Mouse (Mus musculus): ENCODE results near the gene Pomc.

Gene Pomc

DNA sequence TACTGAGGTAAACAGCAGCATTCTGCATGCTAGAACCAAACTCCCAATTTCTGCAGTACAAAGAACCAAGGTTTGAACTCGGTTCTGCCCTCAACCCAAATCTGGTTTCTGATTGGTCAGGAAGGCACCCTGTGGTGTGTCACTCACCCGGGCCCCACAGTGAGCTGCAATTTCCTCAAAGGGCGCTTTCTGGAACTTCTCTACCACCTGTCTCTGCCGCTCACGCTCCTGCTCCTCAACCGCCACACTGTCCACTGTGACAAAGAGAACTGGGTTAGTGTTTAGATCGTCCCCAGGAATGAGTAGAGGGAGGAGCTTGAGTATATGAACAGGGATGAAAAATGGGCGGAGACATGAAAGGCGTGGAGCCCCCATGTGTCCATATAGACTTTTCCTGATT, 13.6 kb downstream of the Pomc start:
- WGBS, result 71% methylated on average over 9 of the region's 9 CpGs

DNA sequence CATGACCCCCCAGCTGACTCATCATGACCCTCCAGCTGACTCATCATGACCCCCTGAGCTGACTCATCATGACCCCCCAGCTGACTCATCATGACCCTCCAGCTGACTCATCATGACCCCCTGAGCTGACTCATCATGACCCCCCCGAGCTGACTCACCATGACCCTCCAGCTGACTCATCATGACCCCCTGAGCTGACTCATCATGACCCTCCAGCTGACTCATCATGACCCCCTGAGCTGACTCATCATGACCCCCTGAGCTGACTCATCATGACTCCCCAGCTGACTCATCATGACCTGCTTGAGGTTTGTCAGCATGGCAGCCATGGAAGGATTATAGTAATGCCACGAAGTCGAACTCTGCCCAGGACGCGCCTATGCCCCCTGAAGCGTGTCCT, 18.4 kb downstream of the Pomc start:
- whole genome bisulfite sequencing, result 94% methylated on average over 6 of the region's 6 CpGs

DNA sequence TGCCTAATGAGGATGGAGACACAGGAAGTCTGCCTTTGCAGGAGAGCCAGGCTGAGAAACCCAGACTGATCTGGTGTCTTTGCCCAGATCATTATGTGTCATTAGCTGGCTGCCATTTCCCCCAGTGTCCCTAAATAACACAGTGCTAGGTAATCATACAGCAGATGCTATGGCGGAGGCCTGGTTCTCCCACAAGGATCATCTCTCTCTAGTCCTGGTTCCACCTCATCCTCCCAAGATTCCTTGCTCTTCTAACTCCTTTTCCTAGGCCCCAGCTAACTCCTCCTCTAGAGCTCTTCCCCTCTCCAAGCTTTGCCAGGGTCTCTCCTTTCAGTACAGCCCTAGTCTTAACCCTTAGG, 26.2 kb downstream of the Pomc start:
- WGBS, result 48% methylated on average over 1 of the region's 1 CpGs

DNA sequence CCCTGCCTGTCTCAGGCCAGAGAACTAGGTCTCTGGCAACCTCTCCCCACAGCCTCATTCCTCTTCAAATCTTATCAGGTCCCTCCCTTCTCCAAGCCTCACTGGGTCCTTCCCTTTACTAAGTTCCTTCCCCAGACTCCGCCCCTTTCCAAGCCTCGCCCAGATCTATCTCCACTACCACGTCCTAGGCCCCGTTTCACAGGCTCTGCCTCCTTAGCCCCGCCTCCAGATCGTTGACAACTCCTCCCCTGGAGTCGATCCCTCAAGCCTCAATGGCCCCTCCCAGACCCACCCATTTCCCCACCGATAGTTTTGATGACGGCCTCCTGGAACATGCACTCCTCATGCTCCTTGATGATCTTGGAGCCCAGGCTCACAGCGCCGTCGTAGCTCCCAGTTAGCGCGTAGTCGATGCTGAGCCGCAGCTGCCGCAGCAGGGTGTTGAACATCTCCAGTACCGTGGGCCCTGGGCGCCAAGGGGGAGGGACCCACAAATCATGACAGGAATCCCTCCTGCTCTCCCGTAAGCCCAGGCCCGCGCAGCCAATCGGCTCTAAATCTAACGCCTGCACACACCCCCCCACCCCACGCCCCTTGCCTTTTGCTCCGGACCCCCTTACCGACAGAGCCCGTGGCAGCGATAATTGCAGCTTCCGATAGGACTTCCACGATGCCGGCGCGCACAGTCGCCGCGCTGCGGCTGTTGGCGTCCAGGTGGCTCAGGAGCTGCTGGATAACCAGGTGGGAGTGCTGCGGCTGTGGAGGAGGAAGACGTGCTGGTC, 26.8 kb downstream of the Pomc start:
- WGBS, result 5% methylated on average over 40 of the region's 41 CpGs

DNA sequence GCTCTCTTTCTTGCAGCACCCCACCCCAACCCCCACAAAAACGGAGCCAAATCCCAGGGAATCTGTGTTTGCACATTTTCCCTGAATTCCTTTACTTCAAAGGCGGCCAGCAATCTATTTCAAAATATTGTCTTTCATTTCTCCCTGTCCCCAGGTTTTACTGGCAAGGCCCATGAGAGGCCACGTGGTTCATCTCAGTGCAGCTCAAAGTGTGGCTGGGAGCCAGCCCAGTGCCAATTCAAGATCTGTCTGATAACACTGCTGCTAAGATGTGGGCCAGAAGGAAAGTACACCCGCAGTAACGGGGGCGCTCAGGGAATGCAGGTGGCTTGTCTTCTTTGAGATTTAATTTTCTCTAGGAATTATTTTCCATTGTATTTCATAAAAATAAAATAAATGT, 27.5 kb downstream of the Pomc start:
- WGBS, result 12% methylated on average over 6 of the region's 6 CpGs

DNA sequence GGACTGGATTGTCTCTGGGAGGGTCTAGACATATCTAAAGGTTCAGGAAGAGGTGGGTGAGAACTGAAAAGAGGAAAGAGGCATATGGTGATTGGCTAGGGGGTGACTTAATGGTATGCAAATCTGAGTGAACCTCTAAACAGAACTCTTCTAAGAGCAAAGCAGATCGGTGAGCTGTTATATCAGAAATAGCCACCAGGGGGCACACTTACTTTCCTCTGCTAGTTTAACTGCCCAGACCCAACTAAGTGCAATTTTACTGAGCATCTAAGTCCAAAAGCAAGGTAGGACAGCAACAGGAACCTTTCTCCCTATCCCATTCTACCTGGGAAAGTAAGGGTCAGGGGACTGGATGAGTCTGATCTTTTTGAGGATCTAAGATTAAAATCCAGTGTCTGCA, 29.0 kb downstream of the Pomc start:
- 3% methylated on average over 1 of the region's 1 CpGs for WGBS

DNA sequence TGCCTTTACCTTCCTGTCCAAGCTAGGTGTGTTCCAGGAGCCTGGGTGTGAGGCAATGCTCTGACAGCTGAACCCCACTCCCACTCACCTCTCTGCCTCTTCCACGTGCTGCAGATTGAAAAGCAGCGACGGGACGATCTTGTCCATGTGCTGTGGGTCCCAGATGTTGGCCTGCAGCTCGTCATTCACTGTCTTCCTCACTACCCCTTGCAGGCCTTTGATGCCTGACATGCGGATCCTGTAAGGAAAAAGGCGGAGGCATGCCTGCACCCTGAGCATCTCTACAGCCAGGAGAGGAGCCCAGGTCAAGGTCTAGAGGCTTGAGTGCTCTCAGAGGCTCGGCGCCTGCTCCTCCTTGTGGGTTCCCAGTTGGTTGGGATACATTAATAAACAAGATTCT, 29.7 kb downstream of the Pomc start:
- WGBS, result 74% methylated on average over 9 of the region's 9 CpGs

DNA sequence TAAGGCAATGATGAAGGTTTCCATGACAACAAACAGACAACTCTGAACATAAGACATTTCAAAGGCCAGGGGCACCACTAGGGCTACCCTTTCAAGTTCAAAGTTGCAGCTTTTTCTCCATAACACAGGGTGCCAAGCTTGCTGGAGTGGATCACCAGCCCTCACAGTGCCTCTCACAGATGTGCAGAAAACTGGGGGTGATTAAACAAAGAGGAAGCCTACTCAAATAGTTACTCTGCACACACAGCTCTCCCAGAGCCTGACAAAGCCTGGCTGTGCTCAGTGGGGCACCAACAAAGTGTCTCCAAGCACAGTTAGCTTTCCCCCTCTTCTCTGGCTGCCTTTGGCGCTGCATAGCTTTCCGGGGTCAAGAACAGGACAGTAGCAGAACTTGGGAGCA, 35.2 kb downstream of the Pomc start:
- WGBS, result 43% methylated on average over 2 of the region's 2 CpGs

DNA sequence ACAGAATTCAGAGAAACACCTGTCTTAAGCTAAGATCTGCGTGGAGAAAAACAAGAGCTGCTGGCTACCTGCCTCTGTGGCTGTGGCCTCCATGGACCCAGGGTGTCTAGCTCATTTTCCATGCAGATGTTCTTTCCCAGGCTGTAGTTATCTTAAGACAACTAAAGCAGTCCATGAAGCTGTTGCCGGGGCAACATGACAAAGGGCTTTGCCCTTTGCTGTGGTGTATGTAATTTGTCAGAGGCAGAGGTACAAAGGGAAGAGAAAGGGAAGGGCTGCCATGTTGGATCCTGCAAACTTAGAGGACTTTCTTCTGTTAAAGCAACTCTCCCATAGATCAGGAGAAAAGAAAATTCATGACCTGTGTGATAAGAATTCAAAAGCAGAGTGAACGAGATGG, 36.3 kb downstream of the Pomc start:
- 84% methylated on average over 3 of the region's 3 CpGs for WGBS

DNA sequence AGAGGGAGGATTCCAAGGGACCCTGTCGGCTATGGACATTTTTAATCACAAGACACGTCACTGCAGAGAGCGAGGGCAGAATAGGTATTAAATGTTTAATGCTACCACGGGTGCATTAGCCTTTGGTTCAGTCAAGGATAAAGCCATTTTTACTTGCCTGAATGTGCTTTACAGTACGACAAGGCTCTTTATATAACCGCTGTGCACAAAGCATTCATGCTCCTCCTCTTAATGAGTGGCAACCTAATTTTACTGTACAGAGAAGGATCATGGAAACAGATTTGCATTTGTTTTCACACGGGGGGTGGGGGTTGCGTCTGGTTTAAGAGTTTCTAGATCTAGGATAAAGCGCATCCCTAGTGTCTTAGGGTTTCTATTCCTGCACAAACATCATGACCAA, 42.0 kb downstream of the Pomc start:
- 51% methylated on average over 9 of the region's 9 CpGs for WGBS

DNA sequence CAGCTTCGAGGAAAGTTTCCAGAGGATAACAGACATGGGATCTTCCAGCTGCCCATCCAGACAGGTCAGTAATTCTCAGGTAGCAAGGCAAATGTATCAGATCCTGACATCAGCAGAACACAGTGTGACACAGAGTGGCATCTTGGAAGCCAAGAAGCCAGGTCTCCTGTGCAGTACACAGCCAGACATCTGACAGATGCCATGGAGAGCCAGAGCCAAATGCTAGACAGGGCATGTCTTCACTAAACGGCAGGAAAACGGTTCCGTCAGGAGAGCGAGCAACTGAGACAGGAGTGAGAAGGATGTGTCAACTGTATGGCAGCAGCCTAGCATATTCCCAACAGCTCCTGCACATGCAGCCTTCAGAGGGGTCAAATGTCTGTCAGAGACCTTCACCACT, 45.7 kb downstream of the Pomc start:
- 73% methylated on average over 5 of the region's 5 CpGs for WGBS

DNA sequence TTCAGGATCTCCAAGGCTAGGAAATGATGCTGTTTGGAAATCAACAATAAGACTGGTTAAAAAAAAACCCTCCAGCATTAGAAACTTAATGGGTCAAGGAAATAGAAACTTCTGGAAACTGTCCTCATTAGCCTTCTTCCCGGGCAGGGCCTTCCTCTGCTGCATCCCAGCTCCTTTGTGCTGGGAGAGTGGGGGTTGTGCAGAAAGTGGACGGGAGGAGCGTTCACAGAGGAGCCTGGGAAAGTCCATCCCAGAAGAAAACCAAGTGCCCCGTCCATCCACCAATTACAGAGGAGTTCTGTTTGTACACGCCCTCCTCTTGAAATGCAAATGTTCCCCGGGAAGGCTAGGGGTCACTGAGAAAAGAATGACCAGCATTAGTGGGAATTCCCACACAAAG, 49.9 kb downstream of the Pomc start:
- 39% methylated on average over 6 of the region's 6 CpGs for WGBS

DNA sequence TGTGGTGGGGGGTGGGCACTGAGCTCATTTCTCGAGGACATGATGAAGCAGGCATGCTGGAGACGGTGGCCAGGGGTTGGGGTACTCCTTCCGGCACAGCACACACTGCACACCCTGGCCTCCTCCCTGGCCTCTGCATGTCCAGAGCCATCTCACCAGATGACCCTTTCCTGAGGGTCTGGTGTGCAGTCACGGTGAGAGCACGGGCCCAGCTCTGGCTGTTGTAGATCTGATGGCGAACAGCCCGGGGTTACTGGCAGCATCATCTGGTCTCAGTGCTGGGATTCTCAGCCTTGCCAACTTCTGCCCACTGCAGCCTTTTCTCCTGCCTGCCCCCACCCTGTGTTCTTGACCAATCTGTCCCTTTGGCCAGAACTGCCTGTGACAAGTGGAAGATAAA, 51.3 kb downstream of the Pomc start:
- 57% methylated on average over 7 of the region's 7 CpGs for WGBS

DNA sequence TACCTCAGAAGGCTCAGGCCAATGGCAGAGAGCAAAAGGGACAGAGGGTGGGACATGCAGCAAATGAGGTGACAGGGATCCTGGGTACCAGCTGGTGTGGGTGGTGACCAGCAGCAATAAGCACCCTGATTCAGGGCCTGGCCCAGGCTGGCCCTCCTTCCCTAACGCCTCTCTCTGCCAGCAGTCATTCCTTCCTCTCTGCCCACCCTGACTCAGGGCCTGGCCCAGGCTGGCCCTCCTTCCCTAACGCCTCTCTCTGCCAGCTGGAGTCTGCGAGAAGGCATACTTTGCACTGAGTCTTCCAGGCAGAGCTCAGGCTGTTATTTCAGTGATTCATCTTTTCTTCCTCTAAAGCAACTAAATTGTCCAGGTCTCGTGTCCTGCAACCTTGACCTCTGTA, 52.4 kb downstream of the Pomc start:
- 8% methylated on average over 4 of the region's 4 CpGs for WGBS

DNA sequence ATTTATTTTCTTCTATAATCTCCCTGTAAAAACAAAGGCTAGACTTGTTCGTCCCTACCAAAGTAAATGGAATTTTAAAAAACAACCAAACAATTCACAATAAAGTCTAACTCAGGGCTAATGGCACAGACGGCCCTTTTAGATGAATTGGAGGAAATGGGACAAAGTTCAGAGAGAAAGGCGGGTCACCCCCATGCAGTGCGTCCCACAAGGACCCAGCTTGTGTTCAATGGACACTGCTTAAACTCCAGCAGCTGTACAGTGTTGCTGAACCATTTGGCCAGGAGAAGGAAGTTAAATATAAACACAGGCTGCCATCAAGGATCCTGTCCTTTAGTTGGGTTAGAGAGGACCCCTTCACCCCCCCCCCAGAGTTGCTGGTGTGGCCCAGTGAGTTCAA, 53.0 kb downstream of the Pomc start:
- 29% methylated on average over 4 of the region's 4 CpGs for WGBS

DNA sequence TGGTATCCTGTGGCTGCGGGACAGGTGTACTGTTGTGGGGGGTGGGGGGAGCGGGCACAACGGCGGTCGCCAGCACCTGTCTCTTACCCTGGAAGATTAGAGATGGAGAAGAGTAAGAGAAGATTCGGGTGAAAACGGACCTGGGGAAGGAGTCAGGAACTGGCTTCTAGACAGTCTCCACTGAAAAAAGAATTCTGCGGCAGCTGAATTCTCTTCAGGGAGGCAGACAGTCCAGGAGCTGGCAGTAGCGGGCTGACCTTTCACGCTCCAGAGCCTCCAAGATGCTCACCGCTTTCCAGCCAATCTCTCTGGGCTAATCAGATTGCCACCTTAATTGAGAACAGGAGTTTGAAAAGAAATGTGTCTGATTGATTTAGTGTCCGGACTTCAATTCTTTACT, 54.0 kb downstream of the Pomc start:
- WGBS, result 74% methylated on average over 12 of the region's 12 CpGs
